Mouse (Mus musculus) midbrain, embryonic 11.5 days (tissue): ENCODE results near the gene Scamp3. TPM values are rescaled to one million over a fixed set of nuclear protein-coding genes. Genes with fewer than 3 reads are reported as not detected.
A peak's percentile ranks its signal among the peaks of the same experiment; 100 is the strongest.

ENCODE experiments used
- ATAC-seq: fragments of 200-750 bp; cut with Nextera tagmentation; 2 replicates; pipeline ENCODE4 v1.8.0; 2017; ENCODE audit warnings: moderate TSS enrichment, moderate library complexity; ENCODE audit not compliant: low FRiP score
- DNase-seq: peaks from one replicate; pipeline ENCODE4 v3.0.0; 2015; ENCODE audit warnings: low spot score; ENCODE audit errors: missing footprints
- H3K27ac ChIP-seq: fragments of 300-500 bp; sonication (generic); 2 replicates; pipeline ENCODE4 v1.5.1; 2014; ENCODE audit warnings: low read depth, low read length
- H3K27me3 ChIP-seq: fragments of 300-500 bp; sonication (generic); 2 replicates; pipeline ENCODE4 v1.6.1; 2014; ENCODE audit warnings: mild to moderate bottlenecking, low read length, moderate library complexity, mixed read lengths; ENCODE audit not compliant: control insufficient read depth, insufficient read depth
- H3K36me3 ChIP-seq: fragments of 300-500 bp; sonication (generic); 2 replicates; pipeline ENCODE4 v1.6.1; 2014; ENCODE audit warnings: mild to moderate bottlenecking, low read length, moderate library complexity, mixed read lengths; ENCODE audit not compliant: control insufficient read depth, insufficient read depth
- H3K4me1 ChIP-seq: fragments of 300-500 bp; sonication (generic); 2 replicates; pipeline ENCODE4 v1.6.1; 2014; ENCODE audit warnings: low read length; ENCODE audit not compliant: control insufficient read depth, insufficient read depth
- H3K4me2 ChIP-seq: fragments of 300-500 bp; sonication (generic); 2 replicates; pipeline ENCODE4 v1.6.1; 2014; ENCODE audit warnings: mild to moderate bottlenecking, moderate library complexity
- H3K4me3 ChIP-seq: fragments of 300-500 bp; sonication (generic); 2 replicates; pipeline ENCODE4 v1.5.1; 2014; ENCODE audit warnings: low read depth, low read length
- H3K9ac ChIP-seq: fragments of 300-500 bp; sonication (generic); 2 replicates; pipeline ENCODE4 v1.6.1; 2014; ENCODE audit warnings: low read length
- H3K9me3 ChIP-seq: fragments of 300-500 bp; sonication (generic); 2 replicates; pipeline ENCODE4 v1.6.1; 2016; ENCODE audit warnings: low read length; ENCODE audit not compliant: control insufficient read depth
- WGBS: fragments of 180-500 bp; shearing (Covaris S2); extraction: QIAGEN DNeasy Blood & Tissue Kit; methylation state at CpG from one replicate; pipeline ENCODE4 v1.1.7; 2014; 5-methylcytosine and 5-hydroxymethylcytosine counted together
- polyA plus RNA-seq: library from polyadenylated mRNA; unstranded; fragments of >200 nt; fragmentation: Nextera tagmentation; extraction: Ambion mirVana; gene quantifications from 2 replicates; pipeline ENCODE4 v1.2.1, GENCODE M21; 2014

Scamp3 gene
- polyA plus RNA-seq, 1 experiment from 2014 or later: 74.4 TPM

GRCm38 (mm10) chr3:89202253-89203141, 25.2 kb downstream of the Scamp3 start, which contains the start of gene Gba:
Gene Gba (plus strand): TSS chr3:89202928.
- Histone ChIP-seq H3K27ac (no peak within 1 kb of the TSS), H3K4me1 (peaks cover 4% of the 10 kb centered on the region; the same call in 1 of the 2 replicates), H3K4me3 (peak within 1 kb of the TSS; percentile 40), H3K4me2 (peak within 1 kb of the TSS; percentile 52), H3K9me3 (no peaks in the 10 kb centered on the region), H3K36me3 (peaks cover 4% of the 10 kb centered on the region; the same call in 1 of the 2 replicates), H3K9ac (peak within 1 kb of the TSS; percentile 50), H3K27me3 (no peaks in the 10 kb centered on the region)
- DNase-seq (peak; percentile 100), ATAC-seq (peak; percentile 90)
- 26% methylated on average over 13 of the region's 13 CpGs for WGBS

- H3K4me1 ChIP-seq: peaks cover 4% of the 10 kb centered on the region; the same call in 1 of the 2 replicates
- peak overlapping the region; percentile 40 for H3K4me3 ChIP-seq
- peaks cover 9% of the 10 kb centered on the region; the same call in 1 of the 2 replicates for H3K36me3 ChIP-seq
- no peak overlapping the region for H3K27ac ChIP-seq
- peak overlapping the region; percentile 50 for H3K9ac ChIP-seq
- DNase-seq (no peak), ATAC-seq (peak; percentile 28)
- H3K9me3 ChIP-seq: no peaks in the 10 kb centered on the region
- 39% methylated on average over 5 of the region's 5 CpGs for WGBS
- peak overlapping the region; percentile 52 for H3K4me2 ChIP-seq
- H3K27me3 ChIP-seq: no peaks in the 10 kb centered on the region
These were observed 25.9 kb downstream of the Scamp3 start for GRCm38 (mm10) chr3:89203142-89203514.

- WGBS: 92% methylated on average over 7 of the region's 7 CpGs
- H3K9ac ChIP-seq: no peak overlapping the region
- DNase-seq: no peak
- no peak for ATAC-seq
- H3K9me3 ChIP-seq: no peaks in the 10 kb centered on the region
- peaks cover 4% of the 10 kb centered on the region; the same call in 1 of the 2 replicates for H3K4me1 ChIP-seq
- H3K27me3 ChIP-seq: no peaks in the 10 kb centered on the region
- no peak overlapping the region for H3K4me3 ChIP-seq
- no peak overlapping the region for H3K27ac ChIP-seq
- peaks cover 20% of the 10 kb centered on the region for H3K36me3 ChIP-seq
- H3K4me2 ChIP-seq: no peak overlapping the region
These were observed 28.8 kb downstream of the Scamp3 start for GRCm38 (mm10) chr3:89206079-89206478.

- Histone ChIP-seq H3K9me3 (no peaks in the 10 kb centered on the region), H3K36me3 (peaks cover 20% of the 10 kb centered on the region), H3K27ac (no peak overlapping the region), H3K9ac (no peak overlapping the region), H3K4me2 (no peak overlapping the region), H3K4me3 (no peak overlapping the region), H3K27me3 (no peaks in the 10 kb centered on the region), H3K4me1 (peaks cover 4% of the 10 kb centered on the region; the same call in 1 of the 2 replicates)
- 92% methylated on average over 2 of the region's 2 CpGs for WGBS
- ATAC-seq: no peak
- no peak for DNase-seq
These were observed 29.4 kb downstream of the Scamp3 start for GRCm38 (mm10) chr3:89206695-89207094.

- H3K36me3 ChIP-seq: peaks cover 20% of the 10 kb centered on the region
These were observed 30.9 kb downstream of the Scamp3 start for GRCm38 (mm10) chr3:89208075-89208657.

GRCm38 (mm10) chr3:89208736-89209135, 31.5 kb downstream of the Scamp3 start:
- ATAC-seq (no peak), DNase-seq (no peak)
- H3K4me1 ChIP-seq: peaks cover 3% of the 10 kb centered on the region
- H3K4me3 ChIP-seq: no peak overlapping the region
- H3K36me3 ChIP-seq: peaks cover 20% of the 10 kb centered on the region
- WGBS: 85% methylated on average over 6 of the region's 6 CpGs
- H3K27me3 ChIP-seq: no peaks in the 10 kb centered on the region
- no peaks in the 10 kb centered on the region for H3K9me3 ChIP-seq
- H3K9ac ChIP-seq: no peak overlapping the region
- H3K4me2 ChIP-seq: no peak overlapping the region
- no peak overlapping the region for H3K27ac ChIP-seq

More at GRCm38 (mm10) chr3:89208075-89208657, 30.9 kb downstream of the Scamp3 start:
- H3K9me3 ChIP-seq: no peaks in the 10 kb centered on the region
- no peak overlapping the region for H3K4me2 ChIP-seq
- 95% methylated on average over 13 of the region's 13 CpGs for WGBS
- ATAC-seq (no peak), DNase-seq (no peak)
- no peak overlapping the region for H3K9ac ChIP-seq
- no peak overlapping the region for H3K27ac ChIP-seq
- H3K4me3 ChIP-seq: no peak overlapping the region
- H3K4me1 ChIP-seq: peaks cover 6% of the 10 kb centered on the region
- H3K27me3 ChIP-seq: no peaks in the 10 kb centered on the region

- H3K4me1 ChIP-seq: peaks cover 7% of the 10 kb centered on the region
- DNase-seq: no peak
- no peaks in the 10 kb centered on the region for H3K27me3 ChIP-seq
- H3K9ac ChIP-seq: no peak overlapping the region
- H3K27ac ChIP-seq: no peak overlapping the region
- H3K36me3 ChIP-seq: peaks cover 20% of the 10 kb centered on the region
- no peaks in the 10 kb centered on the region for H3K9me3 ChIP-seq
- no peak overlapping the region for H3K4me2 ChIP-seq
- no peak overlapping the region for H3K4me3 ChIP-seq
- 86% methylated on average over 7 of the region's 7 CpGs for WGBS
- ATAC-seq: no peak
These were observed 32.5 kb downstream of the Scamp3 start for GRCm38 (mm10) chr3:89209731-89210130.

- ATAC-seq (no peak), DNase-seq (no peak)
- Histone ChIP-seq H3K9ac (no peak overlapping the region), H3K4me2 (no peak overlapping the region), H3K9me3 (no peaks in the 10 kb centered on the region), H3K4me1 (peaks cover 9% of the 10 kb centered on the region), H3K4me3 (no peak overlapping the region), H3K36me3 (peaks cover 20% of the 10 kb centered on the region), H3K27ac (no peak overlapping the region), H3K27me3 (no peaks in the 10 kb centered on the region)
- 89% methylated on average over 13 of the region's 13 CpGs for WGBS
These were observed 32.9 kb downstream of the Scamp3 start for GRCm38 (mm10) chr3:89210162-89210561.

GRCm38 (mm10) chr3:89210731-89211130, 33.5 kb downstream of the Scamp3 start:
- peaks cover 20% of the 10 kb centered on the region for H3K36me3 ChIP-seq

More at GRCm38 (mm10) chr3:89210731-89211130, 33.5 kb downstream of the Scamp3 start:
- Histone ChIP-seq H3K9me3 (no peaks in the 10 kb centered on the region), H3K9ac (no peak overlapping the region), H3K27me3 (no peaks in the 10 kb centered on the region), H3K27ac (no peak overlapping the region), H3K4me1 (peaks cover 14% of the 10 kb centered on the region), H3K4me2 (no peak overlapping the region), H3K4me3 (no peak overlapping the region)
- WGBS: 91% methylated on average over 7 of the region's 7 CpGs
- no peak for DNase-seq
- no peak for ATAC-seq
